Mouse (Mus musculus) heart, adult 2 months (tissue): ENCODE data around the gene Tpm1. TPM values are rescaled to one million over a fixed set of nuclear protein-coding genes. Genes with fewer than 3 reads are reported as not detected.

ENCODE experiments used
- DNase-seq, 2 experiments: peaks; one replicate each; pipeline ENCODE4 v3.0.0; 2021
- H3K27ac ChIP-seq: fragments of 200-600 bp; 2 replicates; pipeline ENCODE4 v1.8.1; 2022
- H3K27me3 ChIP-seq: fragments of 200-500 bp; 2 replicates; pipeline ENCODE4 v1.6.1; 2012; ENCODE audit warnings: mild to moderate bottlenecking, low read length, inconsistent platforms, mixed read lengths; ENCODE audit not compliant: control insufficient read depth, insufficient read depth
- H3K36me3 ChIP-seq: fragments of 200-500 bp; 2 replicates; pipeline ENCODE4 v1.6.1; 2012; ENCODE audit warnings: low read length, inconsistent platforms; ENCODE audit not compliant: control insufficient read depth, insufficient read depth
- H3K4me1 ChIP-seq: fragments of 200-500 bp; 2 replicates; pipeline ENCODE4 v1.6.1; 2011; ENCODE audit warnings: low read length; ENCODE audit not compliant: control insufficient read depth, insufficient read depth
- H3K4me3 ChIP-seq: fragments of 200-600 bp; 2 replicates; pipeline ENCODE4 v1.8.1; 2022
- H3K79me2 ChIP-seq: fragments of 200-500 bp; replicated peaks from 2 replicates; pipeline ENCODE4 v1.6.1; 2012; ENCODE audit warnings: mild to moderate bottlenecking, inconsistent platforms, low read length, moderate library complexity, mixed read lengths; ENCODE audit not compliant: control insufficient read depth, insufficient read depth
- H3K9ac ChIP-seq: fragments of 200-500 bp; 2 replicates; pipeline ENCODE4 v1.6.1; 2012; ENCODE audit warnings: low read depth, mild to moderate bottlenecking, control low read depth, inconsistent platforms, low read length, mixed read lengths
- CTCF ChIP-seq: fragments of 200-600 bp; IDR thresholded peaks from 2 replicates; pipeline ENCODE4 v1.8.1; 2022; ENCODE audit warnings: antibody characterized with exemption, mild to moderate bottlenecking, moderate library complexity
- POLR2A ChIP-seq: fragments of 200-500 bp; IDR thresholded peaks from 2 replicates; pipeline ENCODE4 v1.6.1; 2011; ENCODE audit warnings: mild to moderate bottlenecking, low read depth, low read length, control low read depth; ENCODE audit not compliant: insufficient read depth
- WGBS: fragments of 180-500 bp; shearing (Covaris S2); methylation state at CpG from one replicate; pipeline ENCODE4 v1.1.7; 2018; 5-methylcytosine and 5-hydroxymethylcytosine counted together
- intact Hi-C: fragments of 180-260 bp; cut with DNase I; formaldehyde crosslinking; loops from one replicate; pipeline ENCODE4 v1.15.1; 2025
- polyA plus RNA-seq: library from polyadenylated mRNA; depleted of rRNA; stranded (reverse); fragments of >200 nt; gene quantifications from 2 replicates; pipeline ENCODE4 v1.2.3, GENCODE M21; 2012; rRNA removed
- total RNA-seq, 2 experiments: library from RNA; stranded (reverse); gene quantifications; 2 replicates each; pipeline ENCODE4 v1.2.3; 2021

The Tpm1 gene
- total and polyA plus RNA-seq, 3 experiments, result 5,659 to 10,380 (median 9,950) TPM

DNA sequence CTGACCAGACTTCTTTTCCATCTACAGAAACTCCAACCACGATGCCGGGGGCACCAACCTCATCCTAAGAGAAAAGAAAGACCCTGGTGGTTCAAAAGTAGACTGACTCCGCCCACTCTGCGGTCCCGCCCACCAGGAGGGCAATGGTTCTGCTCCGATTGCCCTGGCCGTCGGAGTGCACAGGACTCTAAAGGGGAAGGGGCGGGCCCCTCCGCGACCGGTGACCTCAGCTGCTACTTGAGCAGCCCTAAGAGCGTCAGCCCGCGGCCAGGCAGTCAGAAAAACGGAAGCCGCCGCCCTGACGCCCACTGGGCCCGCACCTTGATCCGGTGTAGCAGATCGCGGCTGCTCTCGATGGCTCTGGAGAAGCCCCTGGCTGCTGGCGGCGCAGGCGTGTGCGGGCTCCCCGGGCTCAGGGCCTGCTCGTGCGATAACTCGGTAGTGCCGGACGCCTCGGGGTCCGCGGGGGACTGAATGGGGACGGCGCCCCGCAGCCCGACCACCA, 74.4 kb downstream of the Tpm1 start:
- Histone ChIP-seq H3K4me1 (no peaks in the 10 kb centered on the region), H3K9ac (peak overlapping the region; percentile 86), H3K79me2 (no peaks in the 10 kb centered on the region), H3K4me3 (peak overlapping the region; percentile 92), H3K27me3 (no peaks in the 10 kb centered on the region), H3K36me3 (no peaks in the 10 kb centered on the region), H3K27ac (peak overlapping the region; percentile 84)
- TF ChIP-seq POLR2A (no peak; the same call in 1 of the 2 replicates), CTCF (peak; percentile 32)
- under 1% methylated on average over 41 of the region's 41 CpGs for WGBS
- peak; percentile 81 to 85 for DNase-seq
- intact Hi-C loops, result loop anchor here (2.0 kb wide), 2 partner anchors 28 to 68 kb away; partner anchors contain the start of gene Rps27l

Other genes starting within 250 kb of the Tpm1 start
- gene Aph1c, start 214.7 kb downstream of the Tpm1 start, total RNA-seq, result 1 to 10 TPM; 1.1 to 1.2 TPM
- gene Aph1c, start 214.7 kb downstream of the Tpm1 start, polyA plus RNA-seq, result 0.43 and 2.4 TPM in 2 replicates
- 1 to 10 TPM; 8.5 to 9.8 TPM for gene Rab8b, start 129.7 kb downstream of the Tpm1 start, total RNA-seq
- gene Rab8b, start 129.7 kb downstream of the Tpm1 start, polyA plus RNA-seq, result 5.5 and 10.0 TPM in 2 replicates
- gene Rps27l, start 103.3 kb downstream of the Tpm1 start, total RNA-seq, result 100 to 1,000 TPM; 157 to 180 TPM
- gene Rps27l, start 103.3 kb downstream of the Tpm1 start, polyA plus RNA-seq, result 53.5 and 79.3 TPM in 2 replicates
- 10 to 100 TPM; 20.4 to 20.6 TPM for gene Lactb, start 73.9 kb downstream of the Tpm1 start, total RNA-seq
- gene Lactb, start 73.9 kb downstream of the Tpm1 start, polyA plus RNA-seq, result 6.8 and 10.8 TPM in 2 replicates